Mouse (Mus musculus) cerebellum, adult 9-10 months (tissue): ENCODE measurements around the gene Oas2.
"Not testable (repeated sequence)": the region's sequence is repeated elsewhere in the genome, so short reads cannot be mapped to it uniquely, and the experiment has no call there.

Source experiments
- DNase-seq: peaks from one replicate; pipeline ENCODE4 v3.0.0; 2022

The Oas2 gene

GRCm38 (mm10) chr5:120749688-120750087 is at the start of gene Oas2:
Oas2 (minus strand) TSS chr5:120749853.
- DNase-seq = no peak

- DNase-seq = not testable (repeated sequence)
These were observed 49.3 kb upstream of the Oas2 start for GRCm38 (mm10) chr5:120798943-120799342.

- DNase-seq = not testable (repeated sequence)
These were observed 48.5 kb upstream of the Oas2 start for GRCm38 (mm10) chr5:120798147-120798546.

GRCm38 (mm10) chr5:120795480-120796034 is 45.9 kb upstream of the Oas2 start, which contains the start of gene Oas1e:
Oas1e (minus strand) TSS chr5:120795530.
- not testable (repeated sequence) for DNase-seq

GRCm38 (mm10) chr5:120793043-120793442 is 43.4 kb upstream of the Oas2 start:
- DNase-seq = peak; percentile 59

GRCm38 (mm10) chr5:120787042-120787441 is 37.4 kb upstream of the Oas2 start:
- no peak for DNase-seq

- no peak for DNase-seq
These were observed 32.8 kb upstream of the Oas2 start for GRCm38 (mm10) chr5:120782446-120782845.

GRCm38 (mm10) chr5:120781646-120782045 is 32.0 kb upstream of the Oas2 start:
- DNase-seq = no peak

- no peak for DNase-seq
These were observed 30.3 kb upstream of the Oas2 start for GRCm38 (mm10) chr5:120779922-120780321.

GRCm38 (mm10) chr5:120778941-120779340 is 29.3 kb upstream of the Oas2 start:
- DNase-seq = no peak

- DNase-seq = no peak
These were observed 27.8 kb upstream of the Oas2 start, which contains the start of gene Oas3 for GRCm38 (mm10) chr5:120777478-120777877. Oas3 (minus strand) TSS chr5:120777661.

- no peak for DNase-seq
These were observed 27.1 kb upstream of the Oas2 start for GRCm38 (mm10) chr5:120776801-120777200.

- no peak for DNase-seq
These were observed 25.8 kb upstream of the Oas2 start for GRCm38 (mm10) chr5:120775287-120775985.

- DNase-seq = no peak
These were observed 19.7 kb upstream of the Oas2 start for GRCm38 (mm10) chr5:120769396-120769795.

- no peak for DNase-seq
These were observed 15.4 kb upstream of the Oas2 start for GRCm38 (mm10) chr5:120765010-120765409.

GRCm38 (mm10) chr5:120761901-120762300 is 12.2 kb upstream of the Oas2 start:
- DNase-seq = no peak

GRCm38 (mm10) chr5:120754215-120754614 is 4.6 kb upstream of the Oas2 start:
- DNase-seq = no peak

- no peak for DNase-seq
These were observed 3.1 kb upstream of the Oas2 start for GRCm38 (mm10) chr5:120752786-120753185.

- DNase-seq = no peak
These were observed 1.6 kb upstream of the Oas2 start for GRCm38 (mm10) chr5:120751206-120751605.

- peak; percentile 76 for DNase-seq
These were observed 3.2 kb downstream of the Oas2 start for GRCm38 (mm10) chr5:120746451-120746850.

- DNase-seq = peak; percentile 45
These were observed 7.5 kb downstream of the Oas2 start for GRCm38 (mm10) chr5:120742125-120742524.

- no peak for DNase-seq
These were observed 15.2 kb downstream of the Oas2 start for GRCm38 (mm10) chr5:120734380-120734990.

GRCm38 (mm10) chr5:120733696-120734095 is 16.0 kb downstream of the Oas2 start:
- DNase-seq = no peak

- DNase-seq = no peak
These were observed 16.9 kb downstream of the Oas2 start for GRCm38 (mm10) chr5:120732740-120733139.
